Mouse (Mus musculus) adrenal gland, adult 8-10 months (tissue): Measurements from ENCODE around the gene Tekt1. TPM values are rescaled to one million over a fixed set of nuclear protein-coding genes. Genes with fewer than 3 reads are reported as not detected.
"Not testable (repeated sequence)": the region's sequence is repeated elsewhere in the genome, so short reads cannot be mapped to it uniquely, and the experiment has no call there.

Experiments
- DNase-seq: peaks from one replicate; pipeline ENCODE4 v3.0.0; 2022
- total RNA-seq, 4 experiments: library from RNA; stranded (reverse); gene quantifications; 2 replicates each; pipeline ENCODE4 v1.2.4; 2022

Gene Tekt1
- total RNA-seq, 4 experiments from 2014 or later = 0.52 to 1.0 (median 0.55) TPM; not detected in 1

- no peak for DNase-seq
These were observed 27.3 kb upstream of the Tekt1 start for GRCm38 (mm10) chr11:72389407-72390142.

- DNase-seq = no peak
These were observed 25.9 kb upstream of the Tekt1 start for GRCm38 (mm10) chr11:72388113-72388529.

GRCm38 (mm10) chr11:72379351-72379750 is 17.1 kb upstream of the Tekt1 start:
- DNase-seq = no peak

- DNase-seq = no peak
These were observed 16.0 kb upstream of the Tekt1 start for GRCm38 (mm10) chr11:72378222-72378621.

GRCm38 (mm10) chr11:72376562-72376961 is 14.3 kb upstream of the Tekt1 start:
- DNase-seq = no peak

- DNase-seq = no peak
These were observed 7.8 kb upstream of the Tekt1 start for GRCm38 (mm10) chr11:72369904-72370672.

GRCm38 (mm10) chr11:72367934-72368674 is 5.9 kb upstream of the Tekt1 start:
- no peak for DNase-seq

GRCm38 (mm10) chr11:72366126-72366525 is 3.9 kb upstream of the Tekt1 start:
- peak; percentile 58 for DNase-seq

- no peak for DNase-seq
These were observed 2.3 kb upstream of the Tekt1 start for GRCm38 (mm10) chr11:72364526-72364925.

- peak; percentile 32 for DNase-seq
These were observed 1.4 kb upstream of the Tekt1 start for GRCm38 (mm10) chr11:72363523-72364240.

- peak; percentile 60 for DNase-seq
These were observed 576 bp downstream of the Tekt1 start for GRCm38 (mm10) chr11:72361385-72362346.

- peak; percentile 27 for DNase-seq
These were observed 7.1 kb downstream of the Tekt1 start for GRCm38 (mm10) chr11:72354971-72355728.

- DNase-seq = no peak
These were observed 9.1 kb downstream of the Tekt1 start for GRCm38 (mm10) chr11:72353186-72353585.

GRCm38 (mm10) chr11:72352272-72352671 is 10.0 kb downstream of the Tekt1 start:
- no peak for DNase-seq

GRCm38 (mm10) chr11:72349652-72350051 is 12.6 kb downstream of the Tekt1 start:
- DNase-seq = no peak

- no peak for DNase-seq
These were observed 13.2 kb downstream of the Tekt1 start for GRCm38 (mm10) chr11:72349016-72349415.

GRCm38 (mm10) chr11:72348563-72348962 is 13.7 kb downstream of the Tekt1 start:
- no peak for DNase-seq

GRCm38 (mm10) chr11:72344486-72344885 is 17.8 kb downstream of the Tekt1 start:
- DNase-seq = no peak

GRCm38 (mm10) chr11:72343904-72344303 is 18.3 kb downstream of the Tekt1 start:
- DNase-seq = no peak

- not testable (repeated sequence) for DNase-seq
These were observed 19.0 kb downstream of the Tekt1 start for GRCm38 (mm10) chr11:72343238-72343625.
